Mouse (Mus musculus): Measurements from ENCODE around the gene Gm20908.
"Not testable (repeated sequence)": the region's sequence is repeated elsewhere in the genome, so short reads cannot be mapped to it uniquely, and the experiment has no call there.

The Gm20908 gene

DNA sequence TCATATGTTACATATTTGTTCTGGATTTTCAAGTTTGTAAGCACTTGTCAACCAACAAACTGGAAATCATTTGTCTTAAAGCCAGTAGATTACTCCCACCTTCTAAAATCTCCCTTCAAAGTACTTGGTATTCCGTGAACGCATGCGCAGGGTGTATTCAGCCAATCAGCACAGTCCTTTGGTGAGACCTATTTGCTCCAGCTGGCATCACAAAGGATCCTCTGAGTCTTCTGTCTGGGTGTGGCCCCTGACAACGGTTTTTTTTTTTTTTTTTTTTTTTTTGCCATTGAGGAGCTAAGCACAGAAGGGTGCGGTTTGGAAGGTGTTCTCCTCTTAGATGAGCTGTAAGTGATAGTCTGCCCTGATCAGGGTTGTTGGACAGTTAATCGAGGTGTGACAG, at the start of gene Gm20908:
Gene Gm20908 (plus strand): TSS at position 301 of the 400 bp plus-strand sequence.
- not testable (repeated sequence) for DNase-seq (ENCODE audit: low spot score in 2 of 2)

Data from frontal cortex, postnatal 25 days (tissue).